Mouse (Mus musculus): ENCODE measurements at regions not wholly inside any gene's neighbourhood (a gene's known extent, or its start where the extent isn't known, plus 50 kb on each side); places are given as distances from the start of the nearest gene placed in this dataset.
A peak's percentile ranks its signal among the peaks of the same experiment; 100 is the strongest.

DNA sequence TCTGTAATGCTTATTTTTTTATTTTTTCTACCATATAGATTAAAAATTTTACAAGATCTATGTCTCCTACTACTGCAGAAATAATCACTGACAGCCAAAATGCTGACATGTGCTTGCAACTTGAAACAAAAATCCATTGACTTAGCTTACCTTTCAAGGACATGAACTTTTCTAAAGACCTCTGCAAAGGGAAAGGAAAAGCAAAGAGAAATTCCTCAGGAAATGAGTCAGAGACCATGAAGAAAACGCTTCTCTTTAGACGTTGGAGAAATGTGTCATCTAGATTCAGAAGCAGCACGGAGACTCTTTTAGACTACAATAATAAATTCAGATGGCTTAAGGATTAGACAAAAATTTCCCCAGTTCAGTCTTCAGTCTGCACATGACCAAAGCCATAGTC is 2188.6 kb upstream of the Tenm3 start:
- Histone ChIP-seq H3K4me2 (ENCODE audit: low read length) (no peak overlapping the region), H3K9me3 (replicated peaks; ENCODE audit: low read length) (no peaks in the 10 kb centered on the region), H3K4me1 (replicated peaks; ENCODE audit: insufficient read depth, low read length) (no peaks in the 10 kb centered on the region), H3K27me3 (ENCODE audit: insufficient read depth, low read length) (no peaks in the 10 kb centered on the region), H3K9ac (ENCODE audit: low read depth, low read length) (no peak overlapping the region), H3K36me3 (ENCODE audit: insufficient read depth, low read length) (no peaks in the 10 kb centered on the region), H3K4me3 (replicated peaks; ENCODE audit: low read depth, low read length) (no peak overlapping the region), H3K27ac (no peak overlapping the region)
- ATAC-seq (replicated peaks; ENCODE audit: low FRiP score, low read depth) (no peak), DNase-seq (ENCODE audit: low spot score) (no peak)
- TF ChIP-seq CTCF (IDR thresholded peaks at IDR 0.05; ENCODE audit: low read depth), result no peak
- 30% methylated on average over 3 of the region's 3 CpGs for WGBS

DNA sequence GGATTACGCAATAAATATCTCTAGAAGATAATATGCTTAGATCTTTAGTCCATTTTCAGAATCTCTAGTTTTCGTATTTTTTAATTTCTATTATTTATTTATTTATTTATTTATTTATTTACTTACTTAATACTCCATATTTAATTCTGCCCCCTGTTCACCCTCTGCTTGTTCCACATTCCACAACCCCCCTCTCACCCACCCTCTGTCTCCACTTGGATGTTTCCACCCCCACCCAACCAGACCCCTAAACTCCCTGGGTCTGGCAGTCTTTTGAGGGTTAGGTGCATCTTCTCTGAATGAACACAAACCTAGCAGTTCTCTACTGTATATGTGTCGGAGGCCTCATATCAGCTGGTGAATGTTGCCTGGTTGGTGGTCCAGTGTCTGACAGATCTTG is 2166.8 kb upstream of the Tenm3 start:
- H3K9ac ChIP-seq (ENCODE audit: low read depth, low read length), result no peak overlapping the region

DNA sequence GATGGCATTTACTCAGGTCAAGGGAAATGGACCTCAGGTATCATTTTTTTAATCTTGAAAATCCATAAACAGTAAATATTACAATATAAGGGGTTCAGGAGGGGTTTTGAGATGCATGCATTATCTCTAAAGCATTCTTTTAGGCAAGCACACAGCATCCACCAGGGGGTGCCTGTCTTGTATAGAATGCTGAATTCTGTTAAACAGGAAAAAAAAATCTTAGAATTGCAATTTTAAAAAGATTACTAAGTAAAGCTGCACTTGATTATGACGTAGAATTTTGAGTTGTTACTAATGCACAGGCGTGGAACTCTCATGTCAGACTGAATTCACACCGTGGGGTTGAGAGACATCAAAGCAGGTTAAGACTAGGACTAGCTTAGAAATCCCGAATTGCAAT is 2123.6 kb upstream of the Tenm3 start:
- TF ChIP-seq CTCF (IDR thresholded peaks at IDR 0.05; ENCODE audit: low read depth), result peak; percentile 49; the same call in 1 of the 2 replicates
- Histone ChIP-seq H3K9ac (ENCODE audit: low read depth, low read length) (no peak overlapping the region), H3K4me2 (ENCODE audit: low read length) (no peak overlapping the region), H3K4me3 (replicated peaks; ENCODE audit: low read depth, low read length) (no peak overlapping the region), H3K9me3 (replicated peaks; ENCODE audit: low read length) (no peaks in the 10 kb centered on the region), H3K27ac (no peak overlapping the region), H3K27me3 (ENCODE audit: insufficient read depth, low read length) (no peaks in the 10 kb centered on the region), H3K4me1 (replicated peaks; ENCODE audit: insufficient read depth, low read length) (no peaks in the 10 kb centered on the region), H3K36me3 (ENCODE audit: insufficient read depth, low read length) (no peaks in the 10 kb centered on the region)
- DNase-seq (ENCODE audit: low spot score), result peak; percentile 15
- WGBS, result 63% methylated on average over 4 of the region's 4 CpGs
- ATAC-seq (replicated peaks; ENCODE audit: low FRiP score, low read depth), result no peak

More for the DNA sequence above, 2166.8 kb upstream of the Tenm3 start:
- Histone ChIP-seq H3K27me3 (ENCODE audit: insufficient read depth, low read length) (no peaks in the 10 kb centered on the region), H3K36me3 (ENCODE audit: insufficient read depth, low read length) (no peaks in the 10 kb centered on the region), H3K9me3 (replicated peaks; ENCODE audit: low read length) (no peaks in the 10 kb centered on the region), H3K27ac (no peak overlapping the region), H3K4me3 (replicated peaks; ENCODE audit: low read depth, low read length) (no peak overlapping the region), H3K4me2 (ENCODE audit: low read length) (no peak overlapping the region), H3K4me1 (replicated peaks; ENCODE audit: insufficient read depth, low read length) (no peaks in the 10 kb centered on the region)
- DNase-seq (ENCODE audit: low spot score) (no peak), ATAC-seq (replicated peaks; ENCODE audit: low FRiP score, low read depth) (no peak)
- TF ChIP-seq CTCF (IDR thresholded peaks at IDR 0.05; ENCODE audit: low read depth), result no peak
- WGBS, result 86% methylated on average over 3 of the region's 3 CpGs

- DNase-seq (ENCODE audit: low spot score) (no peak), ATAC-seq (replicated peaks; ENCODE audit: low FRiP score, low read depth) (no peak)
- Histone ChIP-seq H3K4me2 (ENCODE audit: low read length) (no peak overlapping the region), H3K9me3 (replicated peaks; ENCODE audit: low read length) (no peaks in the 10 kb centered on the region), H3K4me3 (replicated peaks; ENCODE audit: low read depth, low read length) (no peak overlapping the region), H3K36me3 (ENCODE audit: insufficient read depth, low read length) (no peaks in the 10 kb centered on the region), H3K4me1 (replicated peaks; ENCODE audit: insufficient read depth, low read length) (peaks cover 3% of the 10 kb centered on the region; the same call in 1 of the 2 replicates), H3K9ac (ENCODE audit: low read depth, low read length) (no peak overlapping the region), H3K27ac (no peak overlapping the region), H3K27me3 (ENCODE audit: insufficient read depth, low read length) (peaks cover 13% of the 10 kb centered on the region)
- 26% methylated on average over 5 of the region's 5 CpGs for WGBS
- TF ChIP-seq CTCF (IDR thresholded peaks at IDR 0.05; ENCODE audit: low read depth), result peak; percentile 25; the same call in 1 of the 2 replicates
Measured at GRCm38 (mm10) chr8:50917540-50917939, 2073.8 kb upstream of the Tenm3 start.

DNA sequence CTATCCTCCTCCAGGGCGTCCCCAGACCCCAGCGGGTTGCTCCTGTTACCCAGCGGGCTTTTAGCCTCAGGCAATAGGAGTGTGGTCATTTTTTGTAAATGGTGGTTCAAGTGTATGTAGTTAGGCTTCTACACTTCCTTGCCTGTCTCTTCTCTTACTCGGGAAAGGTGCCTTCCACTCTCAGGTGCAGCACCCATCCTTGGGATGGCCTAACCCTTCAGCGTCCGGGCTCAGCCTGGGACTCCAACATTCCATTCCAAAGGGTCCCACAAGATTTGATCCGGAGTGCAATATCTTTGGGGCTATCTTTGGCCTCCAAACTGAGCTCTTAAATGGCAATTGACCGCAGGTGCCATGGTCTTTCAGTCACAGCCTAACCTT is 2073.0 kb upstream of the Tenm3 start:
- Histone ChIP-seq H3K9ac (ENCODE audit: low read depth, low read length) (no peak overlapping the region), H3K27ac (no peak overlapping the region), H3K9me3 (replicated peaks; ENCODE audit: low read length) (no peaks in the 10 kb centered on the region), H3K4me1 (replicated peaks; ENCODE audit: insufficient read depth, low read length) (peaks cover 3% of the 10 kb centered on the region; the same call in 1 of the 2 replicates), H3K27me3 (ENCODE audit: insufficient read depth, low read length) (peaks cover 13% of the 10 kb centered on the region), H3K4me3 (replicated peaks; ENCODE audit: low read depth, low read length) (peak overlapping the region; percentile 47), H3K36me3 (ENCODE audit: insufficient read depth, low read length) (no peaks in the 10 kb centered on the region), H3K4me2 (ENCODE audit: low read length) (peak overlapping the region; percentile 94)
- WGBS, result 1% methylated on average over 8 of the region's 8 CpGs
- no peak for DNase-seq (ENCODE audit: low spot score)
- no peak for TF ChIP-seq CTCF (IDR thresholded peaks at IDR 0.05; ENCODE audit: low read depth)
- no peak for ATAC-seq (replicated peaks; ENCODE audit: low FRiP score, low read depth)

DNA sequence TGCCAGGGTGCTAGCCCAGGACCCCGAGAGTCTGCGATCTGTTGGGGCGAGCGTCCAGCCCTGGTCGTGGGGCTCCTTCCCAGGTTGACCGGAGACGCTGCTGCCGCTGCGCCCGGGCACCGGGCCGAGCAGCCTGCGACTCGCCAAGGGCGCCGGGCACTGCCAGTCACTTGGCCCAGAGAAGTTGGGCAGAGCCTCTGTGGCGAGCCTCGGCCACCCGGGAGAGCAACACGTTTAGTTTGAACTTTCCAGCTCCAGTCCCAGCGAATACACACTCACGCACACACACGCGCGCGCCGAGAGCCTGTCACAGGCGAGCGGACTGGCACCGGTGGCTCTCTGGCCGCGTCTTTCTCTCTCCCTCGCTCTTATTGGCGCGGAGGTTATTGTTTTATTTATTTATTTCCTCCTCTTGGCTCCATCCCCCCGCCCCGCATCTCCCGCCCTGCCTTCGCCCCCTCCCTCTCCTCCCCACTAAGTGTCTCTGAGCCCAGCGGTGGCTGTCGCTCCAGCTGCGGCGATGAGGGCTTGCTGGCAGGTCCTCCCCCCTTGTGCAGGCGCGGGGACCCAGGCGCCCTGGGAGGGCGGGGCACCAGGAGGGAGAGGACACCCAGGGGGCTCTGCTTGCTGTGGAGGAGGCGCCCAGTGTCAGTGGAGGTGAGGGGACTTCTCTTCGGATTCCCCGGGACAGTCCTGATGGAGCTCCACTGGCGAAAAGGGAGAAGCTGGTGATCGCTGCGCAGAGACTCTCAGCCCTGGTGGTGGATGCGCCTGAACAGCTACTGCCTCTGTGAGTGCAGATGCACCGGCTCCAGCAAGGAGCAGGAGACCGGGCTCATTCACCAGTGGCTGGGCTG is 2072.4 kb upstream of the Tenm3 start:
- peaks cover 3% of the 10 kb centered on the region; the same call in 1 of the 2 replicates for H3K4me1 ChIP-seq (replicated peaks; ENCODE audit: insufficient read depth, low read length)
- TF ChIP-seq CTCF (IDR thresholded peaks at IDR 0.05; ENCODE audit: low read depth), result no peak
- under 1% methylated on average over 51 of the region's 56 CpGs for WGBS

More for the DNA sequence above, 2072.4 kb upstream of the Tenm3 start:
- Histone ChIP-seq H3K4me3 (replicated peaks; ENCODE audit: low read depth, low read length) (peak overlapping the region; percentile 47), H3K27ac (no peak overlapping the region), H3K9me3 (replicated peaks; ENCODE audit: low read length) (no peaks in the 10 kb centered on the region), H3K4me2 (ENCODE audit: low read length) (peak overlapping the region; percentile 94), H3K27me3 (ENCODE audit: insufficient read depth, low read length) (peaks cover 13% of the 10 kb centered on the region), H3K36me3 (ENCODE audit: insufficient read depth, low read length) (no peaks in the 10 kb centered on the region), H3K9ac (ENCODE audit: low read depth, low read length) (no peak overlapping the region)
- DNase-seq (ENCODE audit: low spot score) (peak; percentile 14), ATAC-seq (replicated peaks; ENCODE audit: low FRiP score, low read depth) (peak; percentile 71)

Data from kidney, postnatal 0 days (tissue).